Mouse (Mus musculus) left cerebral cortex, adult 2 months (tissue): ENCODE results near the gene Pbx1. TPM values are rescaled to one million over a fixed set of nuclear protein-coding genes. Genes with fewer than 3 reads are reported as not detected.

Experiments used
- DNase-seq, 2 experiments: peaks; one replicate each; pipeline ENCODE4 v3.0.0; 2021 to 2022; ENCODE audit warnings: low spot score in 2 of 2, mixed read lengths in 1 of 2; ENCODE audit errors: extremely low spot score in 1 of 2
- H3K27ac ChIP-seq: fragments of 200-600 bp; 2 replicates; pipeline ENCODE4 v1.8.1; 2022
- H3K4me3 ChIP-seq: fragments of 200-600 bp; 2 replicates; pipeline ENCODE4 v1.8.1; 2022
- CTCF ChIP-seq: fragments of 200-600 bp; IDR thresholded peaks from 2 replicates; pipeline ENCODE4 v1.8.1; 2022; ENCODE audit warnings: antibody characterized with exemption, mild to moderate bottlenecking, moderate library complexity
- intact Hi-C: fragments of 180-260 bp; cut with DNase I; formaldehyde crosslinking; loops from one replicate; pipeline ENCODE4 v1.15.1; 2025
- total RNA-seq, 2 experiments: library from RNA; stranded (reverse); gene quantifications; 2 replicates each; pipeline ENCODE4 v1.2.3; 2021

The Pbx1 gene
- total RNA-seq, 2 experiments from 2014 or later: 140 to 143 TPM

DNA sequence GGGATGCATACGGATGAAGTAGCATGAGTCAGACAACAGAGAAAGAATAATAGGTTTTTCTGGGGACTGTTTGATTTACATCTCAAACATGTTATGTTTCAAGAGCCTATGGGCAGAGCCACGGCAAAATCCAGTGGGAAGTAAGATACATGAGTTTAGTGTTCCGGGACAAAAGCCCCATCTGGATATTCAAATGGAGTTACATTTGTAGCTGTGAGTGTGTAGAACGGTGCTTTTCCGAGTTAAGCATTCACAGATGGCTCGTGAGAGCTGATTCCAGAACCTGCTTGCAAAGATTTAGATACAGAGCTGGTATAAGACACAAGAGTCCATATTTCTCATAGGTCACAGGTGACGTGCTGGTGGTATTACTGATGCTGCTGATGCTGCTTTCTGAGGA is 238.7 kb downstream of the Pbx1 start:
- intact Hi-C loops: loop anchor here (5.0 kb wide), 1 partner anchor 251 kb away; no protein-coding TSS in a partner anchor
- peak overlapping the region; percentile 54 for H3K27ac ChIP-seq

DNA sequence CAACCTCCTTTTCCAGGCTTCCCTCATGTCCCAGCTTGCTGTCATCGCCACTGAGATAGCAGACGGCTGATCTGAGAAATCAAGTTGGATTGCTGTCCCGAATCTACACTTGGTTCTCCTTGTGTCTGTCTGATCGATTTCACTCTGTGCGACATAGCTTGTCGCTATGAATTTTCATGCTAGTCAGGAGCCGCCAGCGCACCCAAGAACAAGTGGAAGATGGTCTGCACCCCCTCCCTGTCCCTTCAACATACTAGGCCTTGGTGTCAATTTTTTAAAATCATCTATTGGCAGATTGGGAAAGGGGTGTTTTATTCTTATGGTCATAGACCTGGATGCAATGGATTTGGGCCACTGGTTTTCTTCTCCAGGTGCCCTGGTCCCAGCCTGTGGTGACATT is 249.3 kb downstream of the Pbx1 start:
- H3K4me3 ChIP-seq: no peak overlapping the region
- no peak overlapping the region for H3K27ac ChIP-seq
- intact Hi-C loops: no loop called here
- no peak for TF ChIP-seq CTCF
- no peak for DNase-seq

More for the DNA sequence above, 238.7 kb downstream of the Pbx1 start:
- DNase-seq: no peak
- no peak overlapping the region for H3K4me3 ChIP-seq
- no peak for TF ChIP-seq CTCF

DNA sequence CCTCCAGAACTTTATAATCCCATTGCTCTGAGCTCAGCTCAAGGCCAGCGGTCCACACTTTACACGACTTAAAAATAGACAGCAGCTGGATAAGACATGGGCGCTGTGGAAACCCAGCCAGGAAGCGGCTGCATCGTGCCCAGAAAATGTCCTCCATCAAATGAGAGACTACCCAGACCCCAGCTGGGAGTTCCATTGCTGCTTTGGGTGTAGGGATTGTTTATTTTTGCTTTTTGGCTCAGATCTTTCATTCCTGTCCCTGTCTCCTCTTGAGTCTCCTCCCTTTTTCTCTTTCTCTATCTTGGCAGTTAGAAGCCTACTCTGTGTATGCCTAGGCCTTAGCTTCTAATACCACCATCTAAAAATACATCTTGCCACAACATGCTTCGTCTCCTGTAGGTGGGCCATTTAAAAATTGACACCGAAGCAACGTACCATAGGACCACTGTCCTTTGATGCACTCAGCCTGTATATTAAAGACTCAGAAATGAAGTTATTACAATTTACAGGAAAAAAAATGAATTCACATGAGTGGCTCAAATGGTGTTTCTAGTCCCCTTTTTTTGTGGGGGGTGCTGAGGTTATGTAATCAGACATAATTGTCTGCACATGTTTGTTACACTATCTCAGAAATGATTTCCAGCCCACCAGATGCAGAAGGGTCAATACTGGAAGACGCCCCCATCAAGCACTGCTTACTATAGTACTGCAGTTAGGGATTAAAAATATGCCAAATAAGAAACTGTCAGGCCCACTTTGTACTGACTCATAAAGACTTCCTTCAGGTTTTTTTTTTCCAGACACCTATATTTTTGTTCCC is 251.2 kb downstream of the Pbx1 start:
- intact Hi-C loops: no loop called here
- Histone ChIP-seq H3K4me3 (no peak overlapping the region), H3K27ac (peak overlapping the region; percentile 44; the same call in 1 of the 2 replicates)
- DNase-seq: no peak
- TF ChIP-seq CTCF: no peak

DNA sequence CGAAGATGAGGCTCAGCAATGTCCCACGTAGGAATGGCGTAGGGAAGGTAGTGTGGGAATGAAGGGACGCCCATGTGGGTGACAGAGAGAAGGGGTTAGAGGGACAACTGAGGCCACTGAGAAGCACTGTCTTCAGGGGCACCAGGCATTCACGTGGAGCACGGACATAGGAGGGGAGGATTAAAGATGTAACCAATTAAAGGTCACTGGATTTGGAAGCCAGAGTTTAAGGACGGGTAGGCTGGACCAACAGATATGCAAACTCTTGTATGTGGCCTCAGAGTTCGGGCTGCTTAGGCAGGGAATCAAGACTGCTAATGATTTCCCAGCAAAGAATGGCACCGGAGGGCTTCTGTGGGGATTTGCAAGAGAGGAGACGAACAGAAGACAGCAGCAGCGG is 252.4 kb downstream of the Pbx1 start:
- peak overlapping the region; percentile 24 for H3K27ac ChIP-seq
- intact Hi-C loops: no loop called here
- H3K4me3 ChIP-seq: no peak overlapping the region
- no peak for TF ChIP-seq CTCF
- no peak for DNase-seq

DNA sequence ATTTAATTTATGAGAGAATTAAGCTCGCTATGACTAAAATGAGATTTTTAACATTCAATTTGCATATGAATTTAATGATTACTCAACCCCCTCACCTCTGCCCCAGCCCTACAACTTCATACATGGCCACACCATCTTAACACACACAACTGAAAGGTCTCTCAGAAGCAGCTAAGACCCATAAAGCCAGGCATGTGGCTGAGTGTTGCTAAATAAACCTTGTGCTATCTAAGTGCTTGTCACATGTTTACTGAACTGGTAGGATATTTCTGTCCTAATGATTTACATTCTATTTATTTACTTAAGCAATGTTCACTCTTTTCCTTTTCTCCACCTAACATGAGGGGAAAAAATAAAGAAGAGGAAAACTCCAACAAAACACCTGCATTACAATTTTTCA is 253.5 kb downstream of the Pbx1 start:
- TF ChIP-seq CTCF: no peak
- intact Hi-C loops: no loop called here
- Histone ChIP-seq H3K4me3 (no peak overlapping the region), H3K27ac (no peak overlapping the region)
- DNase-seq: no peak

DNA sequence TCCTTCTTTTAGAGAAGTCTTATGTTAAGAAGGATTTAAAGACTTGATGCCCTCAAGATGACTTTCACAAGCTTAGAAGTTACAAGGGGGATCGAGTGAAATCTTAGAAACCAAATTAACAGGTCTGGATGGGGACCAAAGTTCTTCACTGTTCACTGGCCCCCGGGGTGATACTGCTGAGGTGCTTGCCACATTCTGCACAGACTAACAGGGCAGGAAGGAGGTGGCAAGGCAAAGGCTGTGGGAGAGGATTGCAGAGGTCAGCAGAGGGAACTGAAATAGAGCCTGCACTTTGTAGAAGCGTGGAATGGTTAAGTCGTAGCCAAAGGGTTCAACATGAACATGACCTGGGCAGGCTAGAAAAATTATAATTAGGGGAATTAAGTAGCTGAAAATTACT is 256.5 kb downstream of the Pbx1 start:
- DNase-seq: no peak
- intact Hi-C loops: no loop called here

DNA sequence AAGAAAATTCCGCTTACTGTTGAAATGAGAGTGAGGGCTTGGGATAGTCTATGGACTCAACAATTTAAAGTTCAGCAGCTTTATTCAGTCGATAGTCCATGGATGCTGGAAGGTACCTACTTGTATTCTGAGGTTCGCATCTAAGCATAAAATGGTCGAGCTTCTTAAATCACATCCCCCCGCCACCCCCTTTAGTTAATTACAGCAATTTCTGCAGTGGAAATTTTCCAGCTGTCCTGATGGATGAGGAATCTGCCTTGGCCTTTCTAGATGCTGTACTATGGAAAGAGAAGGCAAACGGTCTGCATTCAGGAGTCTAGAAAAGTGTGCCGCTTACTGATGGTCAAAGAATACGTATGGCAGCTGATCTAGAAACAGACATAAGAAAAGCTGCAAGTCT is 262.3 kb downstream of the Pbx1 start:
- TF ChIP-seq CTCF: no peak
- no peak overlapping the region for H3K4me3 ChIP-seq
- no peak for DNase-seq
- intact Hi-C loops: no loop called here
- no peak overlapping the region for H3K27ac ChIP-seq

More for the DNA sequence above, 256.5 kb downstream of the Pbx1 start:
- no peak for TF ChIP-seq CTCF
- H3K27ac ChIP-seq: no peak overlapping the region
- H3K4me3 ChIP-seq: no peak overlapping the region

DNA sequence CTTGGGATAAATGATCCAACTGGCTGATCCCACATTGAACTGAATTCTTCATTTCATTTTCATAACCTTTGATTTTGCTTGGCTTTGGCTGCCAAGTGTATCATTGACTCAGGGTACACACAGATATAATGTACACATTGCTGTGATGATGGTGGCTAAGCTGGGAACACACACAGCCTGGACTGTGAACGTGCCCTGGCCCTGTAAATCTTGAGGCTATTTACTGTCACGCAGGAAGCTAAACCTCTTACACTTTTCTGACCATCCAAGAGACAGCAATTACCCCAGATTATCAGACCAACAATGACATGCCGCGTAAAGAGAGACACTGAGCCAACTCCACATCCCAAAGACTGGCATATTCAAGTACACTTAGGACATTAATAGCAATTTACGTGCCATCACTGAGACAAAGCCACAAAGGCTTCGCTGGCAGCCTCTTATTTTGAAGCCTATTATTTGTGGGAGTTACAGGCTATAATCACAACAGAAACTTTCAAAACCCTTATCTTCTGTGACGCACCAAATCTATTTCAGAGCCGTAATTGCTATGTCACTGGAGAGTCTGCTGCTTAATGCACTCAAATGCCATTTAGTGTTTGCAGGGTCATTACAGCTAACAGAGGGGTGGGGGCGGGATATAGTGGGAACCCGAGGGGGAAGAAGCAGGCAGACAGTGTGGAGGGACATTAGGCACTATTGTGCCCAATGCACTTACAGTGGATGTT is 262.9 kb downstream of the Pbx1 start:
- H3K4me3 ChIP-seq: no peak overlapping the region
- TF ChIP-seq CTCF: no peak
- H3K27ac ChIP-seq: no peak overlapping the region
- intact Hi-C loops: no loop called here
- DNase-seq: no peak

DNA sequence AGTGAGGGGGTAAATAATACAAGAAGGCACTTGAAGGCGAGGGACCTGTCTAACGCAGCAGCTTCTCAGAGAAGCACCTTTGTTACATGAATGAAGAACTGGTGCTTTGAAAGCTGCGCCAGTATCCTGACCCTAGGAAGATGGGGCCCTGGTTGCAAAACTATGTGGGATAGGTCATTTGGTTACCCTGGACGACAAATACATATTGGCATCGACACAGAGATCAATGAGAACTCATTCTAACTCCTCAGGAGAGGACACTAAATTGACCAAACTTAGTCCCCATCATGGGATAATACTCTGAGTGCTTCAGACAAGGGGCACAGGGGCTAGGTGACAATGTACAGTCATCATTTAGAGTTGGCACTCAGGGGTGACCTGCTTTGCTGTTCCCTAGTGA is 264.3 kb downstream of the Pbx1 start:
- no peak for TF ChIP-seq CTCF
- Histone ChIP-seq H3K27ac (peak overlapping the region; percentile 19; the same call in 1 of the 2 replicates), H3K4me3 (no peak overlapping the region)
- no peak for DNase-seq
- intact Hi-C loops: no loop called here

DNA sequence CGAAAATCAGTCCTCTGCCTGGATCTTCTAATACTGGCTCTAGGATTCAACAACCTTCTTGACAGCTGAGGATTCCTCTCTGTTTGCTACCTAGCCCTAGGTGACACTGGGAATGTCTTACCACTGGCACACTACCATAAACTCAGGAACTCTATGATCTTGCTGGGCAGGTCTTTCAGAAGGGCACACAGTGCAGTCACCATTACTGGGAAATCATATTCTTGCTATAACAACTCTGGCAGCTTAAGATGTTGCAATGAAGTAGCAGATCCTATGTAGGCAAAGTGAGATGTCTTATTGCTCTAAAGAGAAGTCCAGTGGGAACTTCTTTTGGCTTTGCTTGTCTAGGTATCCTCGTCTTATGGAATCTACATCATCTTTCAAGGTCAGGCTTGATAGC is 265.2 kb downstream of the Pbx1 start:
- intact Hi-C loops: no loop called here
- DNase-seq: no peak
- Histone ChIP-seq H3K4me3 (no peak overlapping the region), H3K27ac (no peak overlapping the region)
- no peak for TF ChIP-seq CTCF

DNA sequence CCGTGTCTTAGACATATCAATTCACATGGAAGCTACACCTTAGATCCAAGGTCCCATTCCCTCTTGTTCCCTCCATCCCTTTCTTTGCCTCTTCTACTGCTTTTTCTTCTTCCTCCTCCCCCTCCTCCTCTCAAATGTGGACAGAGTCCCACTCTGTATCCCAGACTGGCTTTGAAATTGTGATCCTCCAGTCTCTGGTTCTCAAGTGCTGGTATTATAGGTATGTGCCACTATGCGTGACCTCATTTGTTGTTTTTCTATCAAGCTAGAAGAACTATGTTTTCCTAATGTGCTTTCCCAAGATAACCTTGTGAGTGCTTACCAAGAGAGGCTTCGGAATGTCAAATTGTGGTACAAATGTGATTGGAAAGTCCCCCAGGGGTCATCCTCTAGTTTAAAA is 267.1 kb downstream of the Pbx1 start:
- H3K27ac ChIP-seq: 0 out of 2 replicates have a peak overlapping the region, but pooled peaks have one; percentile 15
- no peak overlapping the region for H3K4me3 ChIP-seq
- intact Hi-C loops: no loop called here
- TF ChIP-seq CTCF: no peak
- no peak for DNase-seq

DNA sequence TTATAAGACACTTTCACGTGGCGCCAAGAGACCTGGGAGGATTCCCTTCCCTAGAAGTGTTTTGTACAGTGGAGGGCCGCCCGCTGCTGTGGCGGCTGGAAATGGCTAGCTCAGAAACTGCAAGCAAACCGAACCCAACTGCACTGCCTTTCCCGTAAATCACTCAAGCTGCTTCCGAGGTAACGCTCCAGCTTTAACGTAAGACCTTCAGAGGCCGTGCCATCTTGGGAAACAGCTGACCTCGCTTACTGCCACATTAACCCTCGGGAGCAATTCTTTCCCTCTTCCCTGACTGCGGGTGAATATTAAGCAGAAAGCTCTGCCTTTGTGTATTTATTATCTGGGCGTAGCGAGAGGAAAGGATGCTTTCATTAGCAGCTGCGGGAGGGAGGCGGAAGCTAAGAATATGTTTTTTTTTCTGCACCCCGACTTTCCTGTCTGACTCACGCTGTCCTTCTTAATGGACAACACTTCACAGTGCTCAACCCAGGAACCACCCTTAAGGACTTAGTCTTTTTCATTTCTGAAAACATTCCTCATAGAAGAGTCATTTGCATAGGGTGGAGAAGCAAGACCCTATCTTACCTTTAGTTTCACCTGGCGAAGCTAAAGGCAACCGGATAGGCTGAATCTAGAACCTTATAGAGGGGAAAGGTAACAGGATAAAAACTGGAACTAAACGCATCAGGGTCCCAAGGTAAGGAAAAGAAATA is 268.4 kb downstream of the Pbx1 start:
- Histone ChIP-seq H3K4me3 (peak overlapping the region; percentile 22; the same call in 1 of the 2 replicates), H3K27ac (peak overlapping the region; percentile 17; the same call in 1 of the 2 replicates)
- intact Hi-C loops: no loop called here
- DNase-seq: peak in 1 of 2 experiments; percentile 19
- TF ChIP-seq CTCF: no peak
